Mouse (Mus musculus) left cerebral cortex, postnatal 36 days (tissue): ENCODE measurements around the gene Trpv4. TPM values are rescaled to one million over a fixed set of nuclear protein-coding genes. Genes with fewer than 3 reads are reported as not detected.
A peak's percentile ranks its signal among the peaks of the same experiment; 100 is the strongest.

ENCODE experiments used
- DNase-seq, 2 experiments: peaks; one replicate each; pipeline ENCODE4 v3.0.0; 2021 to 2022; ENCODE audit warnings: low spot score in 2 of 2, mixed read lengths in 1 of 2
- intact Hi-C: fragments of 180-260 bp; cut with DNase I; formaldehyde crosslinking; loops from one replicate; pipeline ENCODE4 v1.15.1; 2025
- total RNA-seq, 2 experiments: library from RNA; stranded (reverse); gene quantifications; 2 replicates each; pipeline ENCODE4 v1.2.3; 2021

Trpv4 gene
- total RNA-seq, 2 experiments from 2014 or later, result 1.5 to 2.6 TPM

GRCm38 (mm10) chr5:114638769-114639644 lies 19.2 kb downstream of the Trpv4 start:
- intact Hi-C loops, result loop anchor here (1.0 kb wide), 1 partner anchor 28 kb away; no protein-coding TSS in a partner anchor
- peak; percentile 67 to 81 for DNase-seq

DNA sequence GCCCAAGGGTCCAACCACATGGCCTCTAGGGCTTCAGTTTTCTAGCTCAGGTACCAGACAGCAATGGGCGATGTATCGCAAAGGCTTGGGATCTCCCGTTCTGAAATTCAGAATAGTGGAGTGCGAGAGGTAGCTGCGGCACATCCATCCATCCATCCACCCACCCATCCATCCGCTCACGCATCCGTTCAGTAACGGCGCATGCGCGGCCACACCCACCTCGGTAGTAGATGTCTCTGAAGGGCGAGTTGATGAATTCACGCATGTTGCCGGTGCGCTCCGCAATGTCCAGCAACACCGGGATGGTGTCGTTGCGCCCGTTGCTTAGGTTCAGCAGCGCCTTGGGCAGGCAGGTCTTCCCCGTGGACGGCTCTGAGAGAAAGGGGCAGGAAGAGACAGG lies 22.1 kb downstream of the Trpv4 start:
- intact Hi-C loops, result no loop called here
- no peak for DNase-seq

GRCm38 (mm10) chr5:114631336-114631735 lies 26.9 kb downstream of the Trpv4 start:
- DNase-seq, result no peak
- intact Hi-C loops, result no loop called here

DNA sequence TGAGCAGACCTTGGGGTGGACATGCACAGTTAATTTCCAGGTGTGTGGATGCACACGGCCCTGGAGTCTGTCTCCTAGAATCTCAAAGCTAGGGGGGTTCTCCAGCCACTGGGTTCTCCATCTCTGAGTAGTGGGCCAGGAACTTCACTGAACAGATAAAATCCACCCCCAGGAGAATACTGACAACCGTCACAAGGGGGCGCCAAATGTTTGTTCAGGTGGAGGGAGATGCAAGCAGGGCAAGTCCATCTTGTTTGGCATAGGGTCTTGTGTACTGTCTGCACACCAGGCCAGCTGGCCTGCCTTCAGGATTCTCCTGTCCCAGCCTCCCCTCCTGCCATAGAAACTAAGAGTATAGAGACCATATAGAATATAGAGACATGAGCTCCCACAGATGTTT lies 32.6 kb downstream of the Trpv4 start:
- DNase-seq, result peak; percentile 31 to 39
- intact Hi-C loops, result no loop called here

- intact Hi-C loops, result no loop called here
- no peak for DNase-seq
Observed at GRCm38 (mm10) chr5:114620305-114620704, 37.9 kb downstream of the Trpv4 start.

DNA sequence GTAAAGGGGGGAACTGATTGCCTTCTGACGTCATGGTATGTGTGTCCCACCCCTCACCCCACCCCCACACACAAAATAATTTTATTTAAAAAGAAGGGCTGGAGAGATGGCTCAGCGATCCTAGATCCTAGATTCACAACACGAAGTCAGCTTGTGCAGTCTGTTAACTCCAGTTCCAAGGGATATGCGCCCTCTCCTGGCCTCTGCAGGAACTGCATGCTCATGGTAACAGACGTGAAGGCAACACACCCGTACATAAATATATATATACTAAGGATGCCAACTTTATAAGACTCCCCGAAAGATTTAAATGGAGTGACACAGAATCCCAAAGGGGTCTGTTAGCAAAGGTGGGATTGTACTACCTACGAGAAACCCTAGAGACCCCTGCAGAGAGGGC lies 39.4 kb downstream of the Trpv4 start:
- intact Hi-C loops, result no loop called here
- peak in 1 of 2 experiments; percentile 41 for DNase-seq

- intact Hi-C loops, result no loop called here
Observed at GRCm38 (mm10) chr5:114617809-114618208, 40.4 kb downstream of the Trpv4 start.

GRCm38 (mm10) chr5:114616336-114617061 lies 41.7 kb downstream of the Trpv4 start:
- intact Hi-C loops, result no loop called here
- no peak for DNase-seq

More at GRCm38 (mm10) chr5:114617809-114618208, 40.4 kb downstream of the Trpv4 start:
- no peak for DNase-seq

GRCm38 (mm10) chr5:114614863-114615262 lies 43.4 kb downstream of the Trpv4 start:
- intact Hi-C loops, result no loop called here
- DNase-seq, result no peak

- no peak for DNase-seq
- intact Hi-C loops, result no loop called here
Observed at GRCm38 (mm10) chr5:114611968-114612608, 46.1 kb downstream of the Trpv4 start.

DNA sequence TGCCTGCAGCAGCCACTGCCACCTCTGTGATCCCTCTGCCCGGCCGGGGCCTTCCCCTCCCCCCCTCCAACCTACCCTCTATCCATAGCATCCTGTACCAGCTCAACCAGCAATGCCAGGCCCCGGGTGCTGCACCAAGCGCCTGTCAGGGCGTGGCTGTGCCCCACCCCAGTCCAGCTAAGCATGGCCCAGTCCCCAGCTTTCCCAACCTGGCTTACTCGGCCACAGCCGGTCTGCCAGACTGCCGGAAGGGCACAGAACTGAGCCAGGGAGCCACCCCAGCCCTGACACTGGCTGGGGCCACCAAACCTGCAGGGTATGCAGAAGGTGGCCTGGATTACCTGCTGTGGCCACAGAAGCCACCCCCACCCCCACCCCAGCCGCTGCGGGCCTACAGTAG lies 47.0 kb downstream of the Trpv4 start:
- DNase-seq, result no peak
- intact Hi-C loops, result no loop called here

- DNase-seq, result peak; percentile 64 to 70
- intact Hi-C loops, result loop anchor here (5.0 kb wide), 1 partner anchor 146 kb away; no protein-coding TSS in a partner anchor
Observed at GRCm38 (mm10) chr5:114608516-114608915, 49.7 kb downstream of the Trpv4 start.

- intact Hi-C loops, result loop anchor here (2.0 to 5.0 kb wide), 2 partner anchors 39 to 145 kb away; partner anchors contain the start of gene Fam222a
- peak; percentile 48 to 60 for DNase-seq
Observed at GRCm38 (mm10) chr5:114607651-114608050, 50.6 kb downstream of the Trpv4 start.

- DNase-seq, result no peak
- intact Hi-C loops, result loop anchor here (2.0 to 5.0 kb wide), 2 partner anchors 37 to 144 kb away; partner anchors contain the start of gene Fam222a
Observed at GRCm38 (mm10) chr5:114605981-114606380, 52.2 kb downstream of the Trpv4 start.

GRCm38 (mm10) chr5:114604781-114605290 lies 53.4 kb downstream of the Trpv4 start:
- intact Hi-C loops, result loop anchor here (5.0 kb wide), 1 partner anchor 143 kb away; no protein-coding TSS in a partner anchor
- DNase-seq, result no peak

- DNase-seq, result no peak
- intact Hi-C loops, result no loop called here
Observed at GRCm38 (mm10) chr5:114603975-114604374, 54.2 kb downstream of the Trpv4 start.

DNA sequence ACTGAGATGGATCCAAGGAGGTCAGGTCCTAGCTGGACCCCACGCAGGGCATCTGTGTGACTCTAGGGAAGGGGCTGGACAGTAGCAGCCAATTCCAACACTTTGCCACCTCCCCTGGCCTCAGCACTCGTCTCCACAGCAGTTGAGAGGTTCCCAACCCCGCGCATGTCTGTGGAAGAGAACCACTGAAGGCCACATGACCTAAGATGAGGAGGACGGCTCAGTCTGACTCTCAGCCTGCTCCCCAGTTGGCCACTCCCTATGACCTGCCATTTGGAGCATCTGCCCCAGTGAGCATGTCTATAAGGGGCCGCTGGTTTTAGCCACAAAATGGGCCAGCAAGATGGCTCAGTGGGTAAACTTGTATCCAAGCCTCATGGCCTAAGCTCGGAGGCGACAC lies 56.2 kb downstream of the Trpv4 start:
- intact Hi-C loops, result no loop called here

GRCm38 (mm10) chr5:114597652-114598051 lies 60.6 kb downstream of the Trpv4 start:
- intact Hi-C loops, result no loop called here
- no peak for DNase-seq

More for the DNA sequence above, 56.2 kb downstream of the Trpv4 start:
- no peak for DNase-seq

GRCm38 (mm10) chr5:114597222-114597621 lies 61.0 kb downstream of the Trpv4 start:
- no peak for DNase-seq
- intact Hi-C loops, result no loop called here

DNA sequence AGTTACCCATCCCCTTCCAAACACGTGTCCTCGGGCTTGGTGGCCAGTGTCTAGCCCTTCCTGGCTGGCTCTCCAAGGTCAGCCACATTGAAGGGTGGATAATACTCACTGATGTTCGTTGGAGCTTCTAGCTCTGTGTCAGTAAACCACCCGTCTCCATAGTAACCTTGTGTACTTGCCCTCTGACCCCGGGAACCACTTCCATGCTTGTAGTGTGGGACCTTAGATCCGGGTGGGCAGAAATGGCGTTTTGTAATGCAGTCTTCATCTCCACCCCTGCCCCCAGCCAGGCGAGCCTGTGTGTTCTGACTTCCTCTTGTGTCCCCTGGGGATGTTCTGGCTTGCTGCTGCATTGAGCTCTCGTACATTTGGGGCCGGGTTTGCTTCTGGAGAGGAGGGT lies 61.6 kb downstream of the Trpv4 start:
- intact Hi-C loops, result no loop called here
- no peak for DNase-seq
